Mouse (Mus musculus) right cerebral cortex, postnatal 36 days (tissue): ENCODE measurements around the gene Arf3.

Experiments
- DNase-seq, 2 experiments: peaks; one replicate each; pipeline ENCODE4 v3.0.0; 2022; ENCODE audit warnings: low spot score in 2 of 2, mixed read lengths in 1 of 2

Arf3 gene

GRCm38 (mm10) chr15:98791221-98791620, 28.2 kb upstream of the Arf3 start:
- DNase-seq: no peak

- DNase-seq: no peak
These were observed 27.7 kb upstream of the Arf3 start for GRCm38 (mm10) chr15:98790761-98791160.

- no peak for DNase-seq
These were observed 26.9 kb upstream of the Arf3 start, which contains the start of gene Wnt1 for GRCm38 (mm10) chr15:98789661-98790535. TSS of gene Wnt1 (plus strand) at chr15:98789857.

- DNase-seq: no peak
These were observed 26.1 kb upstream of the Arf3 start for GRCm38 (mm10) chr15:98788972-98789660.

GRCm38 (mm10) chr15:98787930-98788329, 24.9 kb upstream of the Arf3 start:
- DNase-seq: no peak

- no peak for DNase-seq
These were observed 22.7 kb upstream of the Arf3 start for GRCm38 (mm10) chr15:98785744-98786143.

GRCm38 (mm10) chr15:98781166-98781565, 18.2 kb upstream of the Arf3 start:
- DNase-seq: no peak

GRCm38 (mm10) chr15:98780573-98780972, 17.6 kb upstream of the Arf3 start:
- no peak for DNase-seq

- DNase-seq: no peak
These were observed 17.1 kb upstream of the Arf3 start for GRCm38 (mm10) chr15:98780075-98780474.

GRCm38 (mm10) chr15:98778806-98779205, 15.8 kb upstream of the Arf3 start:
- no peak for DNase-seq

- DNase-seq: no peak
These were observed 15.3 kb upstream of the Arf3 start for GRCm38 (mm10) chr15:98778191-98778770.

- DNase-seq: no peak
These were observed 14.7 kb upstream of the Arf3 start, which contains the start of gene Wnt10b for GRCm38 (mm10) chr15:98777762-98778161. TSS of gene Wnt10b (minus strand) at chr15:98778150.

GRCm38 (mm10) chr15:98777005-98777616, 14.1 kb upstream of the Arf3 start:
- DNase-seq: no peak

GRCm38 (mm10) chr15:98776280-98777004, 13.4 kb upstream of the Arf3 start:
- DNase-seq: no peak

- no peak for DNase-seq
These were observed 12.5 kb upstream of the Arf3 start for GRCm38 (mm10) chr15:98775533-98775932.

GRCm38 (mm10) chr15:98774096-98774495, 11.1 kb upstream of the Arf3 start:
- no peak for DNase-seq

- DNase-seq: no peak
These were observed 9.6 kb upstream of the Arf3 start for GRCm38 (mm10) chr15:98772511-98773211.

- DNase-seq: no peak
These were observed 8.9 kb upstream of the Arf3 start for GRCm38 (mm10) chr15:98771813-98772425.

GRCm38 (mm10) chr15:98768259-98768658, 5.2 kb upstream of the Arf3 start:
- no peak for DNase-seq

- no peak for DNase-seq
These were observed 2.9 kb upstream of the Arf3 start for GRCm38 (mm10) chr15:98765929-98766328.
